Mouse (Mus musculus): ENCODE measurements around the gene Pygm. TPM values are rescaled to one million over a fixed set of nuclear protein-coding genes. Genes with fewer than 3 reads are reported as not detected.

Pygm gene
- total and polyA plus RNA-seq, 2 experiments from 2014 or later = 6.2 to 7.6 TPM

DNA sequence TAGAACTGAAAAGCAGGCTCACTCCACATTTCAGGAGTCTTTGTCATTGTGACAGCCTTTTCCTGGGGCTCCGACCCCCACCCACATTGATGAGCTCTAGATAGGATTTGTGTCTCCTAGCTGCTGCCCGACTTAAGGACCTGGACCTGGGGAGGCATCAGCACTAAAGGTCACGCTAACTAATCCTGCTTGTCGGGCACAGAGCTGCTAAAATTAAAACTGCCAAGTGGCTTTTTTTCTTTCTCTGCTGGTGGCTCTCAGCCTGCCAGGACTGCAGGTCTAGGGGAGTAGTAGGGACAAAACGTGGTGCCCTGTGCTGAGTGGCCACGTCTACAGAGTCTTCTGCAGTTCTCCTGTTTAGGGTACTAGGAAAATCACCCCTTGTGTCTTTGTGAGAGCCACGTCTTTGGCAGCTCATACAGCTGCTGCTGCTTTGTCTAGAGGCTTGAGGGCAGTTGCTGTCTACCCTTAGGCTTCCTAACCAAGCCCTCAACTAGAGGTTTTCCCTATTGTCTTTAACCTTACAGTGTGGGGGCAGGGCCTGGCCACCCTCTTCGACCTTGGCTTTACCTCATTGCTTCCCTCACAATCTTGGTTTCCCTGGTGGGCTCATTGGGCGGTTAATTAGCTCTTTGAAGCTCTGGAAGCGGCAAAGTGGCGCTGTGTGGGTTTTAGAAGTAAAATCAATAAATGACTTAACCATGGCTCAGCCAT is 6.7 kb upstream of the Pygm start:
- peak overlapping the region; percentile 29; the same call in 1 of the 2 replicates for H3K27ac ChIP-seq (ENCODE audit: low read depth, low read length)
- no peaks in the 10 kb centered on the region for H3K9me3 ChIP-seq (ENCODE audit: low read length)
- ATAC-seq (no peak), DNase-seq (no peak)
- no peaks in the 10 kb centered on the region for H3K4me1 ChIP-seq (ENCODE audit: insufficient read depth)
- H3K4me3 ChIP-seq (ENCODE audit: low read depth, low read length) = no peak overlapping the region
- no peak for TF ChIP-seq CTCF (IDR thresholded peaks at IDR 0.05; ENCODE audit: low read depth)
- 43% methylated on average over 11 of the region's 11 CpGs for WGBS
- H3K27me3 ChIP-seq (ENCODE audit: insufficient read depth, low read length) = no peaks in the 10 kb centered on the region
- H3K36me3 ChIP-seq (ENCODE audit: insufficient read depth) = peaks cover 52% of the 10 kb centered on the region
- H3K4me2 ChIP-seq (ENCODE audit: low read depth) = no peak overlapping the region
- no peak overlapping the region for H3K9ac ChIP-seq

- Histone ChIP-seq H3K36me3 (ENCODE audit: insufficient read depth) (peaks cover 22% of the 10 kb centered on the region), H3K4me2 (ENCODE audit: low read depth) (no peak overlapping the region), H3K4me3 (ENCODE audit: low read depth, low read length) (no peak overlapping the region), H3K4me1 (ENCODE audit: insufficient read depth) (no peaks in the 10 kb centered on the region), H3K9me3 (ENCODE audit: low read length) (no peaks in the 10 kb centered on the region), H3K27me3 (ENCODE audit: insufficient read depth, low read length) (no peaks in the 10 kb centered on the region), H3K9ac (no peak overlapping the region), H3K27ac (ENCODE audit: low read depth, low read length) (no peak overlapping the region)
- no peak for TF ChIP-seq CTCF (IDR thresholded peaks at IDR 0.05; ENCODE audit: low read depth)
- peak; percentile 26 for DNase-seq
- WGBS = 94% methylated on average over 9 of the region's 9 CpGs
- ATAC-seq = 0 out of 2 replicates have a peak, but pooled peaks have one; percentile 15
Measured at GRCm38 (mm10) chr19:6380411-6381166, 3.6 kb upstream of the Pygm start.

- 97% methylated on average over 5 of the region's 5 CpGs for WGBS
- no peak for TF ChIP-seq CTCF (IDR thresholded peaks at IDR 0.05; ENCODE audit: low read depth)
- Histone ChIP-seq H3K9ac (no peak overlapping the region), H3K4me3 (ENCODE audit: low read depth, low read length) (no peak overlapping the region), H3K27me3 (ENCODE audit: insufficient read depth, low read length) (no peaks in the 10 kb centered on the region), H3K9me3 (ENCODE audit: low read length) (no peaks in the 10 kb centered on the region), H3K36me3 (ENCODE audit: insufficient read depth) (peaks cover 15% of the 10 kb centered on the region), H3K4me1 (ENCODE audit: insufficient read depth) (no peaks in the 10 kb centered on the region), H3K4me2 (ENCODE audit: low read depth) (no peak overlapping the region), H3K27ac (ENCODE audit: low read depth, low read length) (no peak overlapping the region)
- ATAC-seq (no peak), DNase-seq (no peak)
Measured at GRCm38 (mm10) chr19:6381238-6381637, 3.0 kb upstream of the Pygm start.

DNA sequence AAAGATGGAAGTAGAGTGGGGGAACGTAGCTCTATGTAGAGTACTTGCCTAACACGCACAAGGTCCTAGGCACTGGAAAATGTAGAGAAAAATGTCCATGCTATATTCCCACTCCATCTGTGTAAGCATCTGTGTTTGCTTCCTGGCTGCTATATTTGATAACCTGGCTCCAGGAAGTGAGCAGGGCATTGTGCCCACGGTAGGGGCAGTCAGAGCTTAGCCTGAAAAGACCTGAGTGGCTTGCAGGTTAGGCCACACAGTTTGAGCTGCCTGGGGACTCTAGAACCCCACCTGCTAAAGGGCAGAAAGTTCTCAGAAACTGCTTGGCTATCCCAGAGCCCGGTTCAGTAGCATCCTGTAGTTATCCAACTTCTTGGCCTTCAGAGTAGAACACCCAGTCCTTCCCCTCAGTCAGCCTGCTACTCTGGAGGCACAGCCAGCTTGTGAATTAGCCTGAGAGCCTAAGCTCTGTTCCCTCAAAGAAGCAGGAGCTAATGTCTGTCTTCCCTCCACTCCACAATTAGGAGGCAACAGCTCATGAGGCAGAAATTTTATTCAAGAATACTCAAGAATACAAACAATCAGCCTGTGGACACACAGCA is 1.8 kb upstream of the Pygm start:
- no peaks in the 10 kb centered on the region for H3K4me1 ChIP-seq (ENCODE audit: insufficient read depth)
- no peak overlapping the region for H3K27ac ChIP-seq (ENCODE audit: low read depth, low read length)
- DNase-seq (no peak), ATAC-seq (no peak)
- TF ChIP-seq CTCF (IDR thresholded peaks at IDR 0.05; ENCODE audit: low read depth) = no peak
- H3K27me3 ChIP-seq (ENCODE audit: insufficient read depth, low read length) = no peaks in the 10 kb centered on the region
- H3K4me2 ChIP-seq (ENCODE audit: low read depth) = no peak overlapping the region
- H3K36me3 ChIP-seq (ENCODE audit: insufficient read depth) = peaks cover 3% of the 10 kb centered on the region
- no peak overlapping the region for H3K9ac ChIP-seq
- no peak overlapping the region for H3K4me3 ChIP-seq (ENCODE audit: low read depth, low read length)
- WGBS = 74% methylated on average over 4 of the region's 4 CpGs
- H3K9me3 ChIP-seq (ENCODE audit: low read length) = no peaks in the 10 kb centered on the region

GRCm38 (mm10) chr19:6383470-6383869 is 729 bp upstream of the Pygm start:
- Histone ChIP-seq H3K9me3 (ENCODE audit: low read length) (no peaks in the 10 kb centered on the region), H3K4me2 (ENCODE audit: low read depth) (no peak overlapping the region), H3K36me3 (ENCODE audit: insufficient read depth) (no peaks in the 10 kb centered on the region; the same call in 1 of the 2 replicates), H3K4me3 (ENCODE audit: low read depth, low read length) (no peak overlapping the region), H3K27me3 (ENCODE audit: insufficient read depth, low read length) (no peaks in the 10 kb centered on the region), H3K4me1 (ENCODE audit: insufficient read depth) (no peaks in the 10 kb centered on the region), H3K27ac (ENCODE audit: low read depth, low read length) (no peak overlapping the region), H3K9ac (no peak overlapping the region)
- ATAC-seq (no peak), DNase-seq (no peak)
- TF ChIP-seq CTCF (IDR thresholded peaks at IDR 0.05; ENCODE audit: low read depth) = no peak
- 63% methylated on average over 5 of the region's 5 CpGs for whole genome bisulfite sequencing

GRCm38 (mm10) chr19:6384954-6385353 is 755 bp downstream of the Pygm start:
- H3K9me3 ChIP-seq (ENCODE audit: low read length) = no peaks in the 10 kb centered on the region
- no peaks in the 10 kb centered on the region for H3K36me3 ChIP-seq (ENCODE audit: insufficient read depth)
- no peak overlapping the region for H3K4me3 ChIP-seq (ENCODE audit: low read depth, low read length)
- DNase-seq = no peak
- H3K27ac ChIP-seq (ENCODE audit: low read depth, low read length) = no peak overlapping the region
- no peak overlapping the region for H3K4me2 ChIP-seq (ENCODE audit: low read depth)
- H3K27me3 ChIP-seq (ENCODE audit: insufficient read depth, low read length) = no peaks in the 10 kb centered on the region
- no peak overlapping the region for H3K9ac ChIP-seq
- no peak for TF ChIP-seq CTCF (IDR thresholded peaks at IDR 0.05; ENCODE audit: low read depth)
- no peaks in the 10 kb centered on the region for H3K4me1 ChIP-seq (ENCODE audit: insufficient read depth)
- WGBS = 87% methylated on average over 11 of the region's 11 CpGs
- ATAC-seq = no peak

DNA sequence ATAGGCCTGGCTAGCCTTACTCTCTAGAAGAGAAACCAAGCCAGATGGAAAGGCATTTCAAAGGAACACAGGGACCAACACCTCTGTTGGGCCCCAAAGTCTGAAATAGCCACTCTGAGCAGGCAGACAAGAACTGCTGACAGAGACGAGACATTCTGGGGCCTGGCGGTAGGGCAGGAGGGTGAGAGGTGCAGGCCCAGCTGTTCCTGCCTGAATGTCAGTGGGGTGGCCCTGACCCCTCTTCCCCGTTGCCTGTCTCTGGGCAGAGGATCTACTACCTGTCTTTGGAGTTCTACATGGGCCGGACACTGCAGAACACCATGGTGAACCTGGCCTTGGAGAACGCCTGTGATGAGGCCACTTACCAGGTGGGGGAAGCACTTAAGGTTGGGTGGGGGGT is 1.2 kb downstream of the Pygm start:
- no peak overlapping the region for H3K4me3 ChIP-seq (ENCODE audit: low read depth, low read length)
- no peaks in the 10 kb centered on the region for H3K27me3 ChIP-seq (ENCODE audit: insufficient read depth, low read length)
- no peak for DNase-seq
- no peak overlapping the region for H3K4me2 ChIP-seq (ENCODE audit: low read depth)
- TF ChIP-seq CTCF (IDR thresholded peaks at IDR 0.05; ENCODE audit: low read depth) = no peak
- no peak for ATAC-seq
- no peaks in the 10 kb centered on the region for H3K9me3 ChIP-seq (ENCODE audit: low read length)
- H3K36me3 ChIP-seq (ENCODE audit: insufficient read depth) = no peaks in the 10 kb centered on the region
- no peak overlapping the region for H3K9ac ChIP-seq
- no peaks in the 10 kb centered on the region for H3K4me1 ChIP-seq (ENCODE audit: insufficient read depth)
- H3K27ac ChIP-seq (ENCODE audit: low read depth, low read length) = no peak overlapping the region
- WGBS = 82% methylated on average over 5 of the region's 5 CpGs
